Mouse (Mus musculus) left cerebral cortex, adult 18-20 months (tissue): ENCODE measurements around the gene Bmpr2. TPM values are rescaled to one million over a fixed set of nuclear protein-coding genes. Genes with fewer than 3 reads are reported as not detected.

Source experiments
- DNase-seq, 2 experiments: peaks; one replicate each; pipeline ENCODE4 v3.0.0; 2021 to 2022; ENCODE audit warnings: low spot score in 2 of 2, mixed read lengths in 1 of 2
- total RNA-seq, 2 experiments: library from RNA; stranded (reverse); gene quantifications; 2 replicates each; pipeline ENCODE4 v1.2.3; 2021

The Bmpr2 gene
- total RNA-seq, 2 experiments from 2014 or later, result 90.8 to 91.0 TPM

DNA sequence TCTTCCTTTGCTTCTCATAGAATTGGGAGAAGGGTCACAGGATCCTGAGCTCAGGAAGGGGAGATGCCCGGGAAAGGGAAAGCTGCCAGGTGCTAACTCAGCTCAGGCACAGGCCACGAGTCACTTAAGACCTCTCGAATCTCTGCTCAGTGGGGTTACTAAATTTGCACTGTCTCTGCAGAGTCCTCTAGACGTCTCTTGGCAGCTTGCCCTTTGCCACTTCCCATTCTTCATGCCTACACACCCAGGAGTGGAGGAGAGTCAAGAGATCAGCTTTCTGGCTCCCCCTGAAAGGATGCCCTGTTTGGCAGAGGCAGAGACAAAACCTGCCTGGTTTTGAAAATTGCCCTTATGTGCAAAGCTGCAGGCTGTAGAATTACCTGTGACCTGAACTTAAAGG is 132.3 kb downstream of the Bmpr2 start:
- DNase-seq, result peak in 1 of 2 experiments; percentile 28

DNA sequence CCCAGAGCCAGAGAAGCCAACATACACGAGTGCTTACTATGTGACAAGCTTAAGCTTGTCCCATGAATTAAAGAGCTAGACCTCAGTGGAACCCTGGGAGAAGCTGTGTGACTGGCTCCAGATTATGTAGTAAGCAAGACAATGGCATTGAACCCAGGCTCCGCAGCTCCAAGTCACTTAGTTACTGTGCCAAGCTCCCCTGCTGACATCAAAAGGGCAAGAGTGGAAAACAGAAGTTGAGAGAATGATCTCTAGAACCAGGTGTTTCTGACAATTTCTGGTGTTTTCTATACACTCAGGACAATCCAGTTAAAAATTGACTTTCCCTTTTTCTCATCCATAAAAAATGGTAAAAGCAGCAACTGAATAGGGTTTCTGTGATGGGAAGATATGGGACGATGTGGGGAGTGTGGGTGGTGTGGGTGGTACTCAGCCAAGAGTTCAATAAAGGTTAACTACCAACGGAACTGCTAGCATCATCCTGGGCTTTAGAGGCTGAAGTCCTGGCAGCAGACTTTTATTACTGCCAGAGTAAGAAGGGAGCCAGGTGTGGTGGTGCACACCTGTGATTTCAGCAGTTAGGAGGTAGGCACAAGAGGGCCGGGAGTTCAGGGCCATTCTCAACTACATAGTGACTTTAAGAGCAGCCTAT is 134.1 kb downstream of the Bmpr2 start:
- no peak for DNase-seq

DNA sequence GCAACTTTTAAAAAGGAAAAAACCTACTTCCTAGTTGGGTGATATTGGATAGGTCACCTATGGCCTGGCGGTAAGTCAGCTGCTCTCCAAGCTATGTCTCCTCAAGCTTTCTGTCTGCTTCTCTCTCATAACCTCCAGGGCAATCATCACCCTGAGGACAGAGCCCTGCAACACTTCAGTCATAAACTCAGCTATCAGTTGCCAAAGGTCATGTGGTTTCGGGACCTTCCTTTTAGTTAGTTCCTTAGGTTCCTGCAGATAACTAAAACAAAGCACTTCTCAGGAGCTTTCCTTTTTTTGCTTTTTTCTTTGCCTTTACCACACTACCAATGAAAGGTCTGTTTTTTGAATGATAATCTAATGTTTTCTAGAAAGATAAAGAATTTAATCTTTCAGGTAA is 136.5 kb downstream of the Bmpr2 start:
- no peak for DNase-seq

DNA sequence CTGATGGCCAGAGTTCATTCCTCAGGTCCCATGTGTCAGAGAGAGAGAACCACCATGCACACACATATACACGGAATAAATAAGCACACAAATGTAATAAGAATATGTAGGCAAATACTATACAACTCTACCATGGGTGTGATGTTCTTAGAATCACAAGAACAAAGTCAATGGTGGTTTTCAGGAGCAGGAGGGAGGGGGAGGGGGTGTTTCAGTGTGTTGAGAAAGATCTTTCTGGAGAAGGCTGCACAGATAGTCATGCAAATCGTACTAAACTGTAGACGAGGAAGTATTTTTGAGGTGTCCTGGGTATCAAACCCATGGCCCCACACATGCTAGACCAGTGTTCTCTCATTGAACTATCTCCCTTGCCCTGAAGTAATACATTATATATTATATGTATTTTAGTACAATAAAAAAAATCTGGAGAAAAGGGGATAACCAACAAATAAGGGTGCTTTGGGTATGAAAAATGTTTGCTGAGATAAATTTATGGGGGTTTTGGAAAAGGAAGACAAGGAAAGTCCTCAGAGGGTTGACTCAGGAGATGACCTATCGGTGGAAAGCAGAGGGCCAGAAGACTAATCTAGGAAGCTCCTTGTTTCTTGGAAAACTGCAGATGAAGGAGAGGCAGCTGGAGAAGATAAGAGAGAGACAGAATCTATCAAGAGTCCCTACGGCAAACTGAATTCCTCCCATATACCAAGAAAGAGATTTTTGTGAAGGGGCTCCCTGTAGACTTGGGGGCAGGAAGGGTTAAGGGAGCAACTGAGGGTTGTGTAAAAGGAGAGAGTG is 138.1 kb downstream of the Bmpr2 start:
- DNase-seq, result no peak

DNA sequence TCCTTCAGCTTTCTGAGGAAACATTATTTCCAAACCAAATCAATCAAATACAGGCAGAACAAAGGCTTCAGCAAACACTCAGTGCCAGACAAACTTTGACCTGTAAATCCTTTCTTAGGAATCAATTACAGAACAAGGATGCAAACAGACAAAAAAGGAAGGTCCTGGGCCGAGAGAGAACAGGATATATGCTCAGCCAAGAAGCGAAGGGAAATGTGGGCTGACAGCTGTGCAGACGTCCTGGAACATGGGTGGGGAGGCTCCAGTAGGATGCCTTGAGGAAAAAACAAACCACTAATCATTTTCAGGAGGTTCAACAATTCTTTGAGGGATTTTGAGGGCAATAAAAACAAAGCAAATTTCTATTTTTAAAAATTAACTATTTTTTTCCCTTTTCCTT is 139.4 kb downstream of the Bmpr2 start:
- no peak for DNase-seq

DNA sequence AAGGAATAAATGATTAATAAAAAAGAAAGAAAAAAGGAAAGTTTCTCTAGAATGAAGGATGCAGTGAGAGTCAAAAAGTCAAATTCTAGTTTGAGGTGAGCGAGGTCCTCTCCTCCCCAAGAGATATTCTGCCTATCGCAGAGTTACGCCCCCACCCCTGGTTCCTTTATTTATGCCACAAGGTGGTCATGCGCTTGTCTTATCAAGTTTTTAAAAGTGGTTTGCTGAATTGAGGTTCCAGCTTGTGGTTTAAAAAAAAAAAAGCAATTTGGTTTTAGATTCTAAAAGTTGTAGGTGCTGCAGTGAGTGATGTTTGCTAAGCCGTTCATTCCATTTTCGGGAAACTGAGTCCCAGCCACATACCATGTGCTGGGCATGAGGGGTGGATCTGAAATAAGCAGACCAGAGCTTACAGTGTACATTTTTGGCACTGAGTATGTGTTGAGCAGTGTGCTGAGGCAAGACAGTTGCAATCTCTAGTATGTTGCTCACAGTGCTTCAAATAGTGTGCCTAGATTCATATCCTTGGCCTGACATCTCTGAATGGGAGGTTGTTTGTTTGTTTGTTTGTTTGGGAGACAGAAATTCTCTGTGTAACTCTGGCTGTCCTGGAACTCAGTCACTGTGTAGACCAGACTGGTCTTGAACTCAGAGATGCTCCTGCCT is 141.6 kb downstream of the Bmpr2 start:
- DNase-seq, result no peak

DNA sequence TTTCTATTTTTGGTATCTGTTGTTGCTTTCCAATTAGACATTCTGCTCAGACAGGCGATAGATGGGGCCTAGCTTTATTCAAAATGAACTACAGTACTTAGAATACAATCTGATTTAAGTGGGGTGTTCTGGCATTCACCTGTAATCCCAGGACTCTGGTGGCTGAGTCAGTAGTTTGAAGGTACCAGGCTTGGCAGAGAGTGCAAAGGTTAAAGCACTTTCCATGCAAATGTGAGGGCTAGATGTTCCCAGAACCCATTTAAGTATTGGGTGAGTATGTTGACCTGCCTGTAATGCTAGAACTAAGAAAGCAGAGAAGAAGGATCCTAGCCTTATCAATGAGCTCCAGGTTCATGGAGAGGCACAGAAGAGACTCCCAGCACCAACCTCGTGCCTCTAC is 142.7 kb downstream of the Bmpr2 start:
- no peak for DNase-seq

DNA sequence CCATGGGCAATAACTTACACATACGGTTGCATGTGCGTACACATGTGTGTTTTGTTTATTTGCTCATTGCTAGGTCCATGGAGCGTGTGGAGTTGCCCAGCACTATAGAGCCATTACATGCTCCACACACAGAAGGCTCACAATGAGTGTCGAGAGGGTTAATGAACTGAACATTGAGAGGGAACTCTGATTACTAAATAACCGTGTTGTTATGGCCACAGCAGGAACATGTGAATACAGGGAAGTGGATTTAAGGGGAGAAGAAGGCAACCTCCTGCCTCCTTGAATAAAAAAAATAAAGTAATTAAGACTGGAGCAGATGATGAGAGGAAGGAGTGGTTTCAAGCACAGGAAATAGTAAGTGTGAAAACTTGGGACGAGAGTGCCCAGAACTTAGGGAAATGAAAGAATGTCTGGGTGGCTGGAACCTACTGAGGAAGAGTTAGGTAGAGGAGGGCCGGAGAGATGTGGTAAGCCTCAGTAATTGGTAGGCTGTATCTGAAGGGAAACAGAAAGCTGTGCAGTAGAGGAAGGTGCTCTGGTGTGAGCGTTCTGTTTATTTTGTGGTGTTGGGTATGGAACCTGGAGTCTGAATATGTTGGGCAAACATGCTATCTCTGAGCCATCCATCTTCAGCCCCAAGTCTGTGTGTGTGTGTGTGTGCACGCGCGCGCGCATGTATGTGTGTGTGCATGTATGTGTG is 143.8 kb downstream of the Bmpr2 start:
- DNase-seq, result no peak

DNA sequence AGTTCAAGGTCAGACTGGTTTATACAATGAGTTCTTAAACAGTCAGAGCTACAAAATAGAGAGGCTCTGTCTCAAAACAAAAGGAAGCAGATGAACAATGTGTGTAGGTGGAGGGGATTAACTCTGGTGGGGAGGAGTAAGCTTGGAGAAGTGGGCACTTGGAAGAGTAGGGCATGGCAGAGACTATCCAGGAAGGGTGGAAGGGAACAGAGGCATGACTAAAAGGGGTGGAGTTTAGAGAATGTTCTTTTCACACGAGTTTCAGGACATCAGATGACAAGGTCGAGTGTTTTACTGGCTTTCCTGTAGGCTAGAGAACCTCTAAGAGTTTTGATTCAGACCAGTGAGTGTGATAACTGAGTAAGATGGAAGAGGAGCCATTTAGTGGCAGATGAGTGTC is 144.5 kb downstream of the Bmpr2 start:
- no peak for DNase-seq

DNA sequence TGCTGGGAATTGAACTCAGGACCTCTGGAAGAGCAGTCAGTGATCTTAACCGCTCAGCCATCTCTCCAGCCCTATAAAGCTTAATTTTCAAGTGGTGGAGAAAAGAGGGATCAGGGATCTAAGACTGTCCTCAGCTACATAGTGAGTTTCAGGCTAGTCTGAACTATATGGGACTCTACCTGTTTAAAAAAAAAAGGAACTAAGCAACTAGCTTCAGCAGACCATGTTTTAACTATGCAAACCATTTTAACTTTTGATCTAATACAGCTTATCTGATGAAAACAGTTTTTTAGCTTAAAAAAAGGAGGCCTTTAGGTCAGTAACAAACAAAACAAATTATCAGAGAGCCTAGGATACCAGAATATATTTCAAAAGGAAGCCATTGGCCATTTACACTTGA is 147.7 kb downstream of the Bmpr2 start:
- no peak for DNase-seq

DNA sequence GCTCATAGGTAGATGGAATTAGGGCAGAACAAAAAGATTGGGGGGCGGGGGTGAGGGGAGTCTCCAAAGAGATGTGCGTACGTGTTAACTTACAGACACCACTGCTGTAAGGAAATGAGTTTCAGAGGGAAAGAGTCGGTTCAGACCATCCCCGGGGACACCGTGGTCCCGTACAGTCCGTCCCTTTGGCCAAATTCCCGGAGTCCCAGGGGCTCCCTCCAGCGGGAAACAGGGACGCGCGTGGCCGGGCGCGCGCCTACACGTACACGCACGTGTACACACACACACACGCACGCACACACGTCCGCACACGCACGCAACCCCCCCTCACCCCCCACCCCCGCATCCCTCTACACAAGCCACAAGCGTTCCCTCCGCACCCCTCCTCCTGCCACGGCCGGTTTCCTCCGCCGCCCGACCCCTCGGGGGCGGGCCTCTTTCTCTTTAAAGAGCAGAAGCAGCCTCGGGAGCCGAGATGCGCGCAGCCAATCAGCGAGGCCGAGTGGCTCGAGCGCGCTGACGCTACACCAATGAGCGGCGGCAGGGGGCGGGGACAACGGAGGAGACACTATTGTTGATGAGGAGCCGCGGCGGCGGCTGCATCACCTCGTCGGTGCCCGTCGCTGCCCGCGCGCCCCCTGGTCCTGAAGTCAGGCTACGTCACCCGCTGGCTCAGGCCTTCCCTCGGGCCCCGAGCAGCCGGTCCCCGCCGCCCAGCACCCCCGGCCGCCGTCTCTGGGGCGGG is 149.4 kb downstream of the Bmpr2 start, which contains the start of gene Fam117b:
Fam117b (plus strand) TSS at position 594 of the 745 bp plus-strand sequence.
- DNase-seq, result peak; percentile 97 to 98

DNA sequence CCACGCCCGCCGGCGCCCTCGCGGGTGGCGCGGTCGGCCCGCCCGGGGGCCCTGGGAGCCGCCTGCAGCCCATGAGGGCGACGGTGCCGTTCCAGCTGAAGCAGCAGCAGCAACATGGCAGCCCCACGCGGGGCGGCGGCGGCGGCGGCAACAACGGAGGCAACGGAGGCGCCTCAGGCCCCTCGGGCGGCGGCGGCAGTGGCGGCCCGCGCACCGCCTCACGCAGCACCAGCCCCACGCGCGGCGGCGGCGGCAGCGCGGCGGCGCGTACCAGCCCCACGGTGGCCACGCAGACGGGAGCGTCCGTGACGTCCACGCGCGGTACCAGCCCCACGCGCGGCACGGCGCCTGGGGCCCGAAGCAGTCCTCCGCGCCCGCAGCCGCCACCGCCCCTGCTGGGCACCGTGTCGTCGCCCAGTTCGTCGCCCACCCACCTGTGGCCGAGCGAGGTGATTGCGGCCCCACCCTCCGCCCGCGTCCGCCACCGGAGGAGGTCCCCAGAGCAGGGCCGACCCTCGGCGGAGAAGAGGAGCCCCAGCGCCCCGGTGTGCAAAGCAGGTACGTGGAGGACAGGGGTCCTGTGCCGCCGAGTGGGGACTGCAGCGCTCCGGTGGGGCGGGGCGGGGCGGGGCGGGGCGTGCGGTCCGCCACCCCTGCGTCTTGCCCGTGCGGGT is 150.1 kb downstream of the Bmpr2 start:
- peak; percentile 44 to 74 for DNase-seq

DNA sequence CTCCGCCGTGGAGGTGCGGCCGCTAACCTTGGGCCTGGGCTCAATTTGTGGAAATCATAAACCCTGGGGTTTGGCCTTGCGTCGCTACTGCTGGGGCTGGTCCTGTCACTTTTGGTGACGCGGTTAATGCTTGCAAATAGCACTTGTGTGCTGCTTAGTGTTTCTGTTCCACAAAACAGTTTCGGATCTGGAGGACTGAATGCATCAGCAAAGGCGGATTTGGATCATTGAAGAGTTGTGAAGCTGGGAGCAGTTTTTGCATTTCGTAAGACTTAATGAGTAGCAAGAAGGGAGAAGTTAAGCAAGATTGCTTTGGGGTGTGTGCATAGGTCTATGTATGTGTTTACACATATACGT is 150.6 kb downstream of the Bmpr2 start:
- DNase-seq, result peak in 1 of 2 experiments; percentile 2

DNA sequence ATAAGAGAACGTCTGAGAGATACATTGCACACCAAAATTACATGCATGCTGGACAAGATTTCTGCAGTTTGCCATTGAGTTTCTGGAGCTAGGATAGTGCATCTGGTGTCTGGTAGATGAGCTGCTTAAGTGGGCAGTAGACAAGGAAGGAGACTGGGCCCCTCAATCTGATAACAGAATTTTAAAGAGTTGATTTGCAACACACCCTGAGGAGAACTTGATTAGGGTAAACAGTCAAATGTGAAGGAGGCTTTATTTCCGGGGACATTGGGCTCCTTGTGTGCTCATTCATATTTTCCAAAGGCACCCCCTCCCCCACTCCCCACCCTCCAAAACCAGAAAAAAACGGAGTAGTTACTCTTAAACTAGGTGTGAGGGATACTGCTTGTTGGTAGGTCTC is 151.6 kb downstream of the Bmpr2 start:
- no peak for DNase-seq

DNA sequence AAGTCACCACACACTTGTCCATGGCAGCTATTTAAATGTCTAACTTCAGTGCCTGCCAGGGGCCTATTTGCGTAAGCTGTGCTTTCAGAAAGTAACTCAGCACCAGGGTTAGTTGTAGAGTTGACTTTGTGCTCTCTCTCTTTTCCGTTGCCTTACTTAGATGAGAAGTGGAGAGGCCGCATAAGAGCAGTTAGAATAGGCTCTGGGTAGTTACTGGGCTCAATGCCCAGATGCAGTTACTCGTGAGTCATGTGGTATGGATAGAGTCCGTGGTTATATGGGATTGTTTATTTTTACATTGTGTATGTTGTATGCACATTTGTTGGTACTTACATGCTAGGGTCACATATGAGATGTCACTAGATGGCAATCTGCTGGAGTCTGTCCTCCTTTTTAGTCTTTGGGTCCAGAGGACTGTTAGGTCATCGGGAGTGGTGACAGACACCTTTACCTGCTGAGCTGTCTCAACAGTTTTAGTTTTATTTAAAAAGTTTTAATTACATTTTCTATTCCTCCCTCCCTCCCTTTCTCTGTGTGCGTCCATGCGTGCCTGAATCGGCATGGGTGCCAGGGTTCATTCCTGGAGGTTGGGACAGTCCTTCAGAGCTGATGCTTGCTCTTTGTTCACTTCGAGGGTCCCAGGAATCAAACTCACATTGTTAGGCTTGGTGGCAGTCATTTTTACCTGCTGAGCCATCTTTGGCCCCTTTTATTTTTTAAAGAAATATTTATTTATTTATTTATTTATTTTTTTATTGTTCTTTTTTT is 152.8 kb downstream of the Bmpr2 start:
- no peak for DNase-seq

DNA sequence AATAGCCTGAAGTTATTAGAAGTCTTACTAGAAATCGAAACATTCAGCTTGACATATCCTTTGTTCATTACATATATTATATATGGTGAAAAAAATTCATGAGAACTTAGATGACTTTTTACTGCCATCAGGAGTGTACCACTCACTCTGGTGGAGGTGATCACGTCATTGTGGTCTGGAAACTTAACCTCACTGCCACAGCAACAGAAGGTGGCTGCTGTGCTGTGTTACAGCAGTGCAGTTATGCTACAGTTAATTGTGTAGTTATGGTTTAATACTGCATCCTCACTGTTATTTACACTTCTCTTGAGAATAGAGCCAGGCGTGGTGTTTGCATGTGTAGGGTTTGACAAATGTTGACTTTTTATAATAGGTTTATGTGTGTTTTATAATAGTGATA is 154.2 kb downstream of the Bmpr2 start:
- no peak for DNase-seq

DNA sequence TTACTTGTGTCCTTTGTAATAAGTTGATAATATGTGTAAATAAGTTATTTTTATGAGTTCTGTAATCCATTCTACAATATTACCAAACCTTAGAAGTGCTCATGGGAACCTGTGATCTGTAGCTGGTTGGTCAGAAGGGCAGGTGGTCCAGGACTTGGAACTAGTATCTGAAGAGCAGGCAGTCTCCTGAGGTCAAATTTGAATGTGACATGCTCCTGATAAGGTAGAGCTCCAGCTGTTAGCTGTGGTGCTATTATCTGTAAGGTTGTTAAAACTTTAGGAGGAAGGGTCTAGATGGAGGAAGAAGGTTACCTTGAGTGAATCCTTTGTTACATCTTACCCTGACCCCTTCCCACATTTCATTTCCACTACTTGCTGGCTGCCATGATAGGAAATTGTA is 154.9 kb downstream of the Bmpr2 start:
- no peak for DNase-seq

DNA sequence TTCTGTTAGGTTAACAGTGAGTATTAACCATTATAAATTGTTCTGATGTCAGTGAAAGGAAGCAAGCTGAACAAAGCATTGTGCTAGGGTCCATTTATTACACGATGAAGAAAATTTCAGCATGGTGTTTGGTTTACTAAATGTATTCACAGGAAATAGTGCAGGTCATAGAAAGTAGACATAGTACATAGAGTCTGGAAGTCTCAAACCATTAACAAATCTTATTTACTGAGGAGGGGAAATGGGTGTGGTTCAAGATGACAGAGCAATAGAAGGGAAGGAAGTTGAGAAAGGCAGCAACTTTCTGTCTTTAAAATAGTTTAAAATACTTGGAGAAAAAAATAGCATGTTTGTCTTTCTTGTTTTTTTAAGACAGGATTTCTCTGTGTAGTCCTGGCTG is 160.0 kb downstream of the Bmpr2 start:
- no peak for DNase-seq

DNA sequence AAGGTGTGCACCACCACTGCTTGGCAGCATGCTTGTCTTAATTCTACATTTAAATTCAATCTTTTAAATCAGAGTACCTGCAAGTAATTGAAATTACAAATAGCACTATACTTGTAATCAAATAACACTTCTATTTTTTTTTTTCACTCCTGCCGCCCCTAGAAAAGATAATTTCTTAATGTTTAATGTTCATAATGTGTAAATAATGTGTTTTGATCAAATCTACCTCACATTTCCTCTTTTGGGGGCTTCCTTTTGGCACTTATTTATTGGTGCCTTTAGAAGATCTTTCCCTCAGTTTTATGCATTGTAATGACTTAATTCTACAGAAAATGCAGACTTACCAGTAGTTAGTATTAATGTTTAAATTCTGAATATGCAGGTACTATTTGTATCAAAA is 160.5 kb downstream of the Bmpr2 start:
- DNase-seq, result no peak

DNA sequence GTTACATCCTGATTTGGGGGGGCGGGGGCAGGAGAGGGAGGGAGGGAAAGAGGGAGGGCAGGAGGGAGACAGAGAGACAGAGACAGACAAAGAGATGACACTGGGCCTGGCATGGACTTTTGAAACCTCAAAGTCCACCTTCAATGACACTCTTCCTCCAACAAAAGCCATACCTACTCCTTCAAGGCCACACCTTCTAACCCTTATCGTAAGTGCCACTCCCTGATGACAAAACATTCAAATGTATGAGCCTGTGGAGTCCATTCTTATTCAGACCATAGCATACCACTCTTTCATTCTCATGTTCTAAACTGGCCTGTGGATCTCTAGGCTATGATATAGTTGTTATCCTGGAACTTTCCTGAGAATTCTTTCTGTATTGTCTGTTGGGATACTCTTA is 161.2 kb downstream of the Bmpr2 start:
- no peak for DNase-seq
